Mouse (Mus musculus) liver, adult 2 months (tissue): Measurements from ENCODE around the gene Cyb5r3. TPM values are rescaled to one million over a fixed set of nuclear protein-coding genes. Genes with fewer than 3 reads are reported as not detected.

Experiments used
- DNase-seq: peaks from one replicate; pipeline ENCODE4 v3.0.0-alpha.2; 2011; ENCODE audit warnings: low read depth, low spot score; ENCODE audit errors: extremely low read depth
- H3K27ac ChIP-seq: fragments of 200-500 bp; replicated peaks from 2 replicates; pipeline ENCODE4 v1.5.1; 2012; ENCODE audit warnings: low read depth, mild to moderate bottlenecking, control low read depth, inconsistent platforms, low read length; ENCODE audit not compliant: insufficient read depth
- H3K27me3 ChIP-seq: fragments of 200-500 bp; 2 replicates; pipeline ENCODE4 v1.6.1; 2012; ENCODE audit warnings: mild to moderate bottlenecking, moderate library complexity, low read length, inconsistent platforms; ENCODE audit not compliant: control insufficient read depth, insufficient read depth
- H3K36me3 ChIP-seq: fragments of 200-500 bp; 2 replicates; pipeline ENCODE4 v1.6.1; 2012; ENCODE audit warnings: low read length, inconsistent platforms; ENCODE audit not compliant: control insufficient read depth, insufficient read depth
- H3K4me1 ChIP-seq: fragments of 200-500 bp; 2 replicates; pipeline ENCODE4 v1.6.1; 2011; ENCODE audit warnings: low read length; ENCODE audit not compliant: control insufficient read depth, insufficient read depth
- H3K4me3 ChIP-seq: fragments of 200-500 bp; 2 replicates; pipeline ENCODE4 v1.5.1; 2011; ENCODE audit warnings: low read depth, mild to moderate bottlenecking, control low read depth, low read length, moderate library complexity; ENCODE audit not compliant: insufficient read depth
- H3K79me2 ChIP-seq: fragments of 200-500 bp; 2 replicates; pipeline ENCODE4 v1.6.1; 2012; ENCODE audit warnings: inconsistent platforms, mild to moderate bottlenecking, low read length, moderate library complexity; ENCODE audit not compliant: control insufficient read depth, insufficient read depth
- H3K9ac ChIP-seq: fragments of 200-500 bp; 2 replicates; pipeline ENCODE4 v1.6.1; 2012; ENCODE audit warnings: low read depth, mild to moderate bottlenecking, control low read depth, inconsistent platforms, low read length
- CTCF ChIP-seq: fragments of 200-500 bp; IDR thresholded peaks from 2 replicates; pipeline ENCODE4 v1.5.1; 2011; ENCODE audit warnings: low read depth, low read length, control low read depth
- POLR2A ChIP-seq: fragments of 200-500 bp; IDR thresholded peaks from 2 replicates; pipeline ENCODE4 v1.6.1; 2011; ENCODE audit warnings: low read length, control low read depth; ENCODE audit not compliant: insufficient read depth; ENCODE audit errors: extremely low read depth
- WGBS: fragments of 180-500 bp; shearing (Covaris S2); methylation state at CpG from one replicate; pipeline ENCODE4 v1.1.7; 2018; 5-methylcytosine and 5-hydroxymethylcytosine counted together
- polyA plus RNA-seq: library from polyadenylated mRNA; depleted of rRNA; stranded (reverse); fragments of >200 nt; gene quantifications from 2 replicates; pipeline ENCODE4 v1.2.3, GENCODE M21; 2012
- total RNA-seq: library from RNA; depleted of rRNA; stranded (reverse); fragments of >200 nt; gene quantifications from 2 replicates; pipeline ENCODE4 v1.2.3, GENCODE M21; 2014

Cyb5r3 gene
- total and polyA plus RNA-seq, 2 experiments: 155 to 500 TPM

DNA sequence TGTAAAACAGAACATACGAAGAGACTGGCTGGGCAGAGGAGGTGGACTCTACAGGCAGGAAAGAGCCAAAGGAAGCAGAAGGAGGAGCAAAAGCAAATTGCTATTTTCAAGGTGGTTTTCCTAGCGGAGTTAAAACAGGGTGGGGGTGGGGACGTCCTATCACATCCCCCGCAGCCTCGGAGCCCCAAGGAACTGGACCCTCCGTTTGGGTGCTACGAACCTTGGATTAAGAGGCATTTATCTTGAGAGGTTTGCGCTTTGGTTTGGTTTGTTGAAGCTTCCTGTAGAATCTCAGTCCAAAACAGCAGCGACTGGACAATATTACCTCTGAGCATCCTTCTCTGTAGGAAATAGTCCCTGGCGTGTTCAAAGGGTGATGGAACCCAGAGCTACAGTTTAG lies 37.3 kb upstream of the Cyb5r3 start:
- Histone ChIP-seq H3K27ac (no peak overlapping the region), H3K36me3 (no peaks in the 10 kb centered on the region), H3K4me1 (no peaks in the 10 kb centered on the region; the same call in 1 of the 2 replicates), H3K9ac (no peak overlapping the region; the same call in 1 of the 2 replicates), H3K27me3 (no peaks in the 10 kb centered on the region), H3K79me2 (no peaks in the 10 kb centered on the region), H3K4me3 (no peak overlapping the region)
- TF ChIP-seq CTCF (no peak), POLR2A (no peak)
- no peak for DNase-seq
- WGBS: 31% methylated on average over 10 of the region's 10 CpGs

DNA sequence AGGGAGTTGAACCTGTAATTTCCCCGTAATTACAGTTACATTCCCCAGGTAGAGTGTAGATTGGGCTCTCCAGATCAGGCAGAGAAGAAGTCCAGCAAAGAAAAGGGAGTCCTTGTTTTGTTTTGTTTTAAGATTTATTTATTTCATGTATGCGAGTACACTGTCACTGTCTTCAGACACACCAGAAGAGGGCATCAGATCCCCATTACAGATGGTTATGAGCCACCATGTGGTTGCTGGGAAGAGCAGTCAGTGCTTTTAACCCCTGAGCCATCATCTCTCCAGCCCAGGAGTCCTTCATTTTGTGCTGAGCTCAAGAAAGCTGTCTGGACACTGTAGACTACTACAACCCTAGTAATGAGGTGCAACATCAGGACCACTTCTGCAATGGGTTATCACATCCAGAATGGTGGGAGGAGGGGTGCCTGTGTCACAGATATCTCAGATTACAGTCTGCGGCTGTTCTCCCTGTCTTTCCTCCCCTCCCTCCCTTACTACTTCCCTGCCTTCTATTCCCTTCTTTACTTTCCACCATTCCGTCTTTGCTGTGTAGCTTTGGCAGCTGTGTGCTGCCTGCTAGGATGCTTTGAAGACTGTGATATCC lies 36.8 kb upstream of the Cyb5r3 start:
- Histone ChIP-seq H3K4me1 (no peaks in the 10 kb centered on the region; the same call in 1 of the 2 replicates), H3K4me3 (no peak overlapping the region), H3K79me2 (no peaks in the 10 kb centered on the region), H3K36me3 (no peaks in the 10 kb centered on the region), H3K9ac (no peak overlapping the region), H3K27ac (no peak overlapping the region), H3K27me3 (no peaks in the 10 kb centered on the region)
- 70% methylated on average over 4 of the region's 4 CpGs for WGBS
- DNase-seq: no peak
- TF ChIP-seq POLR2A (no peak), CTCF (no peak)

DNA sequence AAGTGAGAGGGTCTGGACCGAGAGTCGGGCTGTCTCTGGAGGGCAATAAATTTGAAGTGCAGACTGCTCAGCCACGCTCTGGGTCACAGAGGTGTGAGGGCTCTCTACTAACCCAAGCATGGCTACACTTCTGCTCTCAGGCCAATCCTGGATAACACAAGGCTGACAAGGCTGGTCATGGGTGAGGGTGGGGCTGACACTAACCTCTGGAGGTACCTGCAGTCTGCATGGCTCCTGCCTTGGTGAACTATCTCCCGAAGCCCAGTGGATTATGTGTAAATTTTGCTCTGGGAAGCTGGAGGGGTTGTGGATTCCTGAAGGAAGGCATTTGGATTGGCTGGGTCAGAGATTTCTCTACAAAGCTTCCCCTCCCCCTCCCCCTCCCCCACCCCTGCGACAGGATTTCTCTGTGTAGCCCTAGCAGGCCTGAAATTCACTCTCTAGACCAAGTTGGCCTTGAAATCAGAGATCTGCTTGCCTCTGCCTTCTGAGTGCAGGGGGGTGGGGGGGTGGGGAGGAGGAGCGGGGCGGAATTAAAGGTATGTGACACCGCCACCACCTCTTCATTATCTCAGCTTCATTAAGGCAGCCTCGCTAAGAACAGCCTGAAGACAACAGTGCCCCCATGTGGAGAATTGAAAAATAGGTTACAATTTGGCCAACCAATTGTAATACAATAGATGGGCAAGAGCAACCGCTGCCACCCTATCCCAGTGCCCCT lies 32.5 kb upstream of the Cyb5r3 start:
- H3K27ac ChIP-seq: no peak overlapping the region
- H3K4me3 ChIP-seq: no peak overlapping the region
- no peaks in the 10 kb centered on the region for H3K27me3 ChIP-seq
- no peaks in the 10 kb centered on the region for H3K36me3 ChIP-seq
- peak; percentile 63 for DNase-seq
- peaks cover 7% of the 10 kb centered on the region; the same call in 1 of the 2 replicates for H3K4me1 ChIP-seq
- 34% methylated on average over 10 of the region's 10 CpGs for WGBS
- H3K79me2 ChIP-seq: no peaks in the 10 kb centered on the region
- peak overlapping the region; percentile 27 for H3K9ac ChIP-seq
- TF ChIP-seq POLR2A (no peak), CTCF (peak; percentile 31)

DNA sequence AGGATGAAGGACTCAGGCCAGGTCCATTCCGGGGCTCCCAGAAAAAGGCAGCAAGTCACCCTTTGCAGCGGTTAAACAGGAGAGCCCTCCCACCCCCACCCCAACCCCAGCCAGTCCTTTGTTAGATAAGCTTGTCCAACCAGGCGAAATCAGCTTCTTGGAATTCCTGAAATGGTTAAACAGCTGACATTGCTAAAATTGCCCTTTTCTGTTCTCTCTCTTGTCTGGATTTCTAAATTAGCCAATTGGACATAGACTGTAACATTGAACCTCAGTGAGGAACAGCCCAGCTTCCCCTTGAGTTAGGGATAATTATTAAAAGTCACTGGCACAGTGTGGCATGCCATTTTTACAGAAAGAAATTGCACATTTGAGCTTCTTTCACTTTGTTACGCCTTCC lies 30.0 kb upstream of the Cyb5r3 start:
- 12% methylated on average over 4 of the region's 4 CpGs for WGBS
- DNase-seq: peak; percentile 63
- H3K4me3 ChIP-seq: no peak overlapping the region
- H3K36me3 ChIP-seq: no peaks in the 10 kb centered on the region
- peak overlapping the region; percentile 88 for H3K27ac ChIP-seq
- no peak for TF ChIP-seq POLR2A
- H3K27me3 ChIP-seq: no peaks in the 10 kb centered on the region
- H3K4me1 ChIP-seq: peaks cover 7% of the 10 kb centered on the region; the same call in 1 of the 2 replicates
- H3K79me2 ChIP-seq: no peaks in the 10 kb centered on the region
- H3K9ac ChIP-seq: peak overlapping the region; percentile 49; the same call in 1 of the 2 replicates

DNA sequence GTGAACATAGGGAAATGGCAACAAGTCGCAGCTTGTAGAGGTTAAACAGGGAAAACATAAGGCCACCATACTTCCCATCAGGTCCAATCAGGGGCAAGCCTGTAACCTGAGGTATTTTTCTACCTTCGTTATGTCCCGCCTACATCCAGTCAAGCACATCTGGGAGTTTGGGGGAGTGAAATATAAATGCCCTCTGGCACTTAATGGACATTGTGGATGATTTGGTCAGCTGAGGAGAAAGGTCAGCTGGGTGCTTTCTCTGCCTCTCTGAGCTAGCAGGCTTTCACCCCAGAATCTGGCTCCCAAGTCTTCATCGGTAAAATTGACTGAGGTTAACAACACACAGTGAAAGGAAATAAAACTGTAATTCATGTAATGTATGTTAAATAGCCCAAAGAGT lies 21.0 kb upstream of the Cyb5r3 start:
- DNase-seq: no peak
- TF ChIP-seq CTCF: no peak
- no peak for TF ChIP-seq POLR2A
- 94% methylated on average over 4 of the region's 4 CpGs for WGBS

DNA sequence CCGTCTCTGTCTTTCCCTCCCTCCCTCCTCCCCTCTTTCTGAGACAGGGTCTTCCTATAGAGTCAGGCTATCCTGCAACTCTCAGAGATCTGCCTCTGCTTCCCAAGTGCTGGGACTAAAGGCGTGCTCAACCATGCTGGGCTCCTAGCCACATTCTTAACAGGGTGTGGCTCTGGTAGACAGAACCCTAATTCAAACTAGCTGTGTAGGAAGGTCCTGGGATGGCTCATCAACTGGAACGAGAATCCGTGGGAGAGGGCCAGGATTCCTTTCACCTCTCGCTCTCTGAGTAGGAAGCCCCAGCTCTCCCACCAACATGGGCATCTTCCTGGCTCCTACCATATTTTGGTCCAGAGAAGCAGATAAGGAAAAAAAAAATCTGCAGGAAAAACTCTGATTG lies 10.0 kb upstream of the Cyb5r3 start:
- Histone ChIP-seq H3K4me3 (no peak overlapping the region), H3K4me1 (no peaks in the 10 kb centered on the region), H3K9ac (no peak overlapping the region), H3K79me2 (no peaks in the 10 kb centered on the region), H3K27ac (no peak overlapping the region), H3K27me3 (no peaks in the 10 kb centered on the region), H3K36me3 (no peaks in the 10 kb centered on the region)
- no peak for DNase-seq
- 80% methylated on average over 5 of the region's 5 CpGs for WGBS
- TF ChIP-seq CTCF: no peak
- no peak for TF ChIP-seq POLR2A

More for the DNA sequence above, 21.0 kb upstream of the Cyb5r3 start:
- Histone ChIP-seq H3K79me2 (no peaks in the 10 kb centered on the region), H3K9ac (no peak overlapping the region), H3K4me1 (no peaks in the 10 kb centered on the region), H3K27me3 (no peaks in the 10 kb centered on the region), H3K27ac (no peak overlapping the region), H3K36me3 (no peaks in the 10 kb centered on the region), H3K4me3 (no peak overlapping the region)
